Mouse (Mus musculus): ENCODE data around the gene Arl2.

The Arl2 gene

GRCm38 (mm10) chr19:6126789-6127580, 14.4 kb downstream of the Arl2 start:
- in situ Hi-C loops (cut with MboI, MseI): loop anchor here (5.0 kb wide), 1 partner anchor 165 kb away; the partner anchor contains the start of gene Pola2

DNA sequence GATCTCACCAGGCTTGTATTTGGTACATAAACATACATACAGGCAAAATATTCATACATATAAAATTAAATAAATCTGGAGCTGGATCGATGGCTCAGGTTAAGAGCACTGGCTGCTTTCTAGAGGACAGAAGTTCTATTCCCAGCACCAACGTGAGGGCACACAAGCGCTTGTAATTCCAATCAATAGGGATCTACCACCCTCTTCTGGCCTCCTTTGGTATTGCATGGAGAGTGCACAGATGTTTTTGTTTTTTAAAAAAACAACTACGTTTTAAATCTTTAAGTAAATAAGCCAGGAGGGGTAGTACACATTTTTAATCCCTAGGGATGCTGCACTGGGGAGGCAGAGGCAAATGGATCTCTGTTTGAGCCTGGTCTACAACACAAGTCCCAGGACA, 15.1 kb downstream of the Arl2 start:
- in situ Hi-C loops (cut with MboI, MseI): loop anchor here (5.0 kb wide), 1 partner anchor 164 kb away; the partner anchor contains the start of gene Pola2

DNA sequence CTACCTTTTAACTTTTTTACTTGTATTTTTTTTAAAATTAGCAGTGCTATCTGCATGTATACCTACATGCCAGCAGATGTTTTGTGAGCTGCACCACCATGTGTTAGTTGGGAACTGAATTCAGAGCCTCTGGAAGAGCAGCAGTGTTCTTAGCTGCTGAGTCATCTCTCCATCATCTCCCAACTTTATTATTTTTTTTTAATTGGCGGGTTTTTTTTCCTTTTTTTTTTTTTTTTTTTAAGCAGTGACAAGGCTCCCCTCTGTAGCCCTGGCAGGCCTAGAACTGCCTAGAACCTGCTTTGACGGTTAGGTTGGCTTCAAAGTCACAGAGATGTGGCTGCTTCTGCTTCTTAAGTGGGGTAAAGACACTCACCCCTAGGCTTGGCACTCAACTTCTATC, 16.4 kb downstream of the Arl2 start:
- in situ Hi-C loops (cut with MboI, MseI): loop anchor here (5.0 kb wide), 1 partner anchor 163 kb away; the partner anchor contains the start of gene Pola2

GRCm38 (mm10) chr19:6123330-6123729, 18.0 kb downstream of the Arl2 start:
- in situ Hi-C loops (cut with MboI, MseI): no loop called here

GRCm38 (mm10) chr19:6121761-6122160, 19.6 kb downstream of the Arl2 start:
- in situ Hi-C loops (cut with MboI, MseI): no loop called here

DNA sequence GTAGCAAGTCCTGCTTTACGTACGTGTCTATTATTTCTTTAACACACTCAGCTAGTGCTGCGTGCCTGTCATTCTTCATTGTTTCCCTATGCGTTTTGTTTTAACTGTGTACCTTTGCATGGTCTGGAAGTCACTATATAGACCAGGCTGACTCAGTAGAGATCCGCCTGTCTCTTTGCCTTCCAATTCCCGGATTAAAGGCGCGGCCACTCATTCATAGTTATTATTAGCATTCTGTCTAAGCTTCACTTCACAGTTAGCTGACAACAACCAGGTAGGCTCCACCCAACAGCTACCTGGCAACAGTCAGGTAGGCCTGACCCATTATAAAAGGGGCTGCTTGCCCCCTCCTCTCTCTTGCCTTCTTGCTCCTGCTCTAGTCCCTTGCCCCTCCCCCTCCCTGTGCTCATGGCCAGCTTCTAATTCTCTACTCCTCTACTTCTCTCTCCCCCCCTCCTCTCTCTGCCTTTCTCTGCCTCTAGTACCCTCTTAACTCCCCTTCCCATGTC, 22.6 kb downstream of the Arl2 start:
- in situ Hi-C loops (cut with MboI, MseI): loop anchor here (5.0 to 10.0 kb wide), 3 partner anchors 36 to 344 kb away; partner anchors contain the start of genes Cdca5, Gm28374, Scyl1 and Tm7sf2

DNA sequence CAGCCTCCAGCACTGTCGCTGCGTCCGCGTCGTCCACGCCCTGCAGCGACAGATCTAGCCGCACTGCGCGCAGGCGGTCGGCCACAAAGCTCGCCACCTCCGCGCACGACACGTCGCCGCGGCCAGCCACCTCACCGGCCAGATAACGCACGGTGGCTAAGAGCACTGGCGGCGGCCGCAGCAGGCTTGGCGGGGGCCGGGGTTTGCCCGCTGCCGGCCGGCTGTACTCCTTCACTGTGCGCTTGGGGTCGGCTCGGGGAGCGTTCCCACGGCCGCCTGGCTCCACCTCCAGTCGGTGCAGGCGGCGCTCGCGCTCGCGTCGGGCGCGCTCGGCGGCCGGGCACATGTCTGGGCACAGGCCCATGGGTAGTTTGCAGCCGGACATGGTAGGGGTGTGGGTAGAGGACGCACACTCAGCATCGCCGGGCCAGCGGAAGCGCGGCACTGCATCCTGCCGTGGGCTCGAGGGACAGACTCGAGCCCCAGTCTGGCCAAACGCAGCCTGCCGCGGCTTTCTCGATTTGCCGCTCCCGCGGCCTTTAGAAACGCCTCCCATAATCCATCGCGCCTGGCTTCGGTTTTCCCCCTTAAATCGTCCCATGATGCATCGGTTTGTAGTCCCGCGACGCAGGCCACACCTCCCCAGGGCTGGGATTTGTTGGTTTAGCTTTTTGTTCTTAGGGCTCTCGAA, 23.2 kb downstream of the Arl2 start, which contains the start of gene Sac3d1:
Gene Sac3d1 (minus strand): TSS at position 665 of the 691 bp plus-strand sequence.
- in situ Hi-C loops (cut with MboI, MseI): loop anchor here (5.0 to 10.0 kb wide), 3 partner anchors 36 to 343 kb away; partner anchors contain the start of genes Cdca5, Gm28374, Scyl1 and Tm7sf2

- in situ Hi-C loops (cut with MboI, MseI): loop anchor here (5.0 to 10.0 kb wide), 3 partner anchors 35 to 343 kb away; partner anchors contain the start of genes Cdca5, Gm28374, Scyl1 and Tm7sf2
Observed at GRCm38 (mm10) chr19:6117346-6117985, 23.9 kb downstream of the Arl2 start.

DNA sequence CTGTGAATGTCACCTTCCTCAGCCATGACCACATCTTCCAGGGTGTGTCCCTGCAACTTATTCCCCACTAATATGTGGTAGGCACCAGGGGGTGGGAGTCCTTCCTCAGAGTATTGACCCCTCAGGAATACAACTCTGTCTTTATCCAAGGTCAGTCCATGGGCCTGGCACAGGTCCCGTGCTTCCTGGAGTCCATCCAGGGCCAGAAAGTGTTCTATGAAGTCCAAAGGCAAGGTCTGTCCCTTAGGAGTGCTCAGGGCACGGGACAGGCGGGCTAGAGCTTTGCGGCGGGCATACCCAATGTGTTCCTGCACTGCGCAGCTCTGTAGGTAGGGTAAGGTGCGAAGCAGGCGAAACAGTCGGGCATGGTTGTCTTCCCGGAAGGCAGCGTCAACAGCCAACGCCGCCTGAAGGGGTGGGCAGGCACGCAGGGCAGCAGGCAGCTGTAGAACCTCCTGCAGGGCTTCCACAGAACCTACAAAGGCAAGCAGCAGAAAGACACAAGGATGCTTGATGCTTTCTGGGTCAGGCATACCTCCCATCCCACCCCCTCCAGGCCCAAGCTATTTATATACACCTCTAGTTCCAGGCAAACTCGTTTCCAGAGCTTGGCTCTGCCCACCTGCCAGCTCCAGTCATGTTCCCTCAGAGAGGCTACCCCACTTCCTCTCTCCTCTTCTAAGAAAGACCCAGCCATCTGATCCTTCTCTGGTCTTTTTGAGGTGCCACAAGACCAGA, 25.1 kb downstream of the Arl2 start:
- in situ Hi-C loops (cut with MboI, MseI): loop anchor here (5.0 to 10.0 kb wide), 3 partner anchors 34 to 341 kb away; partner anchors contain the start of genes Cdca5, Gm28374, Scyl1 and Tm7sf2

DNA sequence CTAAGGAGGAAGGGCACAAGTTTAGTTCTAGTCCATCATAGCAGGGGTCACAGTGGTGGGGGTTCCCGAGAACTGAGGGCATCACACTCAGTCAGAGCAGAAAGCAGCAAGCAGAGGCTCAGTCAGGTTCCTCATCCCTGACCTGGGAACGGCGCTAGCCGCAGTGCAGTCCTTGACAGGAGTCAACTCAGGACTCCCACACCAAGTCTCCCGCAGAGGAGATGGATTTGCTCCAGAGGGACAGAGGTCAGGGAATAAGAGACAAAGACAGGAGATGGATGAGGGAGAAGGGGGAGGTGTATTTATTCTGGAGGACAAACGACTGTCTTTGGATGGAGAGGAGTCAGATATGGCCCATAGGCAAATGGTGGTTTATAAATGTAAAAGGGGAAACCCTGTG, 28.2 kb downstream of the Arl2 start:
- in situ Hi-C loops (cut with MboI, MseI): loop anchor here (5.0 to 10.0 kb wide), 3 partner anchors 48 to 338 kb away; partner anchors contain the start of genes Scyl1, Tm7sf2 and Znhit2

DNA sequence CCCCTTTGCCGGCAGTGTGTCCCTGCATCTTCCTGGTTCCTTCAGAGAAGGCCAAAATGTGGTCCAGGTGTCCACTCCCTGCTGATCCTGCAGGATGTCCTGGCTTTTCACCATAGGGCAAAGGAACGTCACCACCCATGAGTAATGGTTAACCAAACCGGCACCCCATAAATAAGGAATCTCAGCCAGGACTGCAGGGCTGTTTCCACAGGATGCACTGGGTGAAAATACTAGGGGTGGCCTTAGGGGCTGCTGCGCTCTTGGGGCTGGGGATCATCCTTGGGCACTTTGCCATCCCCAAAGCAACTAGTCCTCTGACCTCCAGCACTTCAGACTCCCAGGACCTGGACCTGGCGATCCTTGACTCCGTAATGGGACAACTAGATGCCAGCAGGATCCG, 35.8 kb downstream of the Arl2 start, which contains the start of gene Naaladl1:
Gene Naaladl1 (plus strand): TSS at position 197 of the 400 bp plus-strand sequence.
- in situ Hi-C loops (cut with MboI, MseI): no loop called here

- in situ Hi-C loops (cut with MboI, MseI): no loop called here
Observed at GRCm38 (mm10) chr19:6104476-6104875, 36.9 kb downstream of the Arl2 start.

DNA sequence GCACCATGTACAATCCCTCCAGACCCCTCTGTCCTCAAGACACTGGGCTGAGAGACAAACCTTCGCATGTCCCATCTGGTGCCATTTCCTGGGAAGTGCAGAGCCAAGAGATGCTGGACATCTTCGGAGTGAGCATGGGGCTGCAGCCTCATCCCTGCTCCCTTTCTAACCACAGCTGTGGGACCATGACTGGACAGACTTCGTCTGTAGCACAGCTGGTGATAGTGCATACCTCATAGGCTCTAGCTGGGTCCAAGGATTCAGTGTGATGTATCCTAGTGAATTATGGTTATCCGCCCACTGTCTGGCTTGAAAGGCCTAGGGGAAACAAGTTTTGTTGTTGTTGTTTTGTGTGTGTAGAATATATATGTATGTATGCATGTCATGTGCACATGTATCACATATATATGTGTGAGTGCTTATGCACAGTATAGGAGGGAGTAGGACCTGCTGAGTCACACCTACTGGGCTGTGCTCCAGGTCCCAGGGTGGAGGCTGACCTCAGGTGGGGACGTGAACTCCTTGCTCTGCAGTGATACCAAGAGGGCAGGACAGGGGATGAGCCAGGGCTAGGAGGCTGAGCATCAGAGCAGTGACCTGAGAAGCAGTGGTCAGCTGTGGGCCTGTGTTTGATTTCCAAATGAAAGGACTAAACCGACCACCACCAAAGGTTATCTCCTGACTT, 39.0 kb downstream of the Arl2 start:
- in situ Hi-C loops (cut with MboI, MseI): no loop called here

DNA sequence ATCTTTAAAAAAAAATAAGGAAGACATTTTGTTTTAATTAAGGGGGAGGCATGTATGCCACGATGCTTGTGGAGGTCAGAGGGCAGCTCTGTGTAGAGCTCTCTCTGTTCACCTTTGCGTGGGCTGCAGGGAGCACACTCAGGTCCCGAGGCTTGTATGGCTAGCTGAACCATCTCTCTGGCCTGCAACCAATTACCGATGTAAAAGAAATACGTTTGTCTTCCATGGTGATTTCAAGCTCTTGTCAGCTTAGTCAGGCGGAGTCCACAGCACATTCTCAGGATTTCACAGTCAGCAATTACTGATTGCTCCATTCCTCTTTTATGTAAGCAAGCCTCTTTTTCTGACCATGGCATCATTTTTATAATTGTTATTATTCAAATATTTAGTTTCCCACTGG, 40.2 kb downstream of the Arl2 start:
- in situ Hi-C loops (cut with MboI, MseI): no loop called here

DNA sequence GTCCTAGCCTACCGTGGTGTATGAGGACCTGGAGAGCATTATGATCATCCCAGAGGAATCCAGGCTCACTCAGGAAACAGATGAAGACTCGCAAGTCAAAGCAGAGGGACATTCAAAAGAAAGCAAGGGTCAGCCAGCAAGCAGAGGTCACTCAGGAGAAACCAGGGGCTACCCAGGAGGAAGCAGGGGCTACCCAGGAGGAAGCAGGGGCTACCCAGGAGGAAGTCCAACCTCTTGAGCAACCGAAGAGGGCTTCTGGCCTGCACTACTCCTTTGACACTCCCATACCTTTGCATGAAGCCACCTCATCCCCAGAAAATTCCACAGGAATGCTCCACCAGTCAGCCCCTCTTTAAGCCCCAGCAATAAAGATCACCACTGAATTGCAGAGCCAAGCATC, 43.5 kb downstream of the Arl2 start:
- in situ Hi-C loops (cut with MboI, MseI): no loop called here

DNA sequence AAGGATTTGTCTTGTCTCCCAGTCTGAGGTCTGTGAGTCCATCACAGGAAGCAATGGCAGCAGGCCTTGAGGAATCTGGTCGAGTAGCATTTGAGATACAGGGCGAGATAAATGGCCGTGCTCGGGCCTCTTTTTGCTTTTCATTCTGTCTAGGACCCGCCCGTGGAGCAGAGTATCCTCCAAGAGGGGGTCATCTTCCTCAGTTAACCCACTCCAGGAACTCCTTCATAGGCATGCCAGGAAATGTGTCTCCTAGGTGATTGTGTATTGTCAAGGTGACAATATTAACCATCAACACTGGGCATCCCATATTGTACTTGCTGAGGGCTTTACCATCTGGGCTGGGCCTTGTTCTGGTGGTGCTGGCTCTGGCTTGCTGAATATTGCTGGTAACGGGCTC, 47.2 kb downstream of the Arl2 start, which contains the start of gene AC131692.1:
Gene AC131692.1 (plus strand): TSS at position 301 of the 400 bp plus-strand sequence.
- in situ Hi-C loops (cut with MboI, MseI): no loop called here

DNA sequence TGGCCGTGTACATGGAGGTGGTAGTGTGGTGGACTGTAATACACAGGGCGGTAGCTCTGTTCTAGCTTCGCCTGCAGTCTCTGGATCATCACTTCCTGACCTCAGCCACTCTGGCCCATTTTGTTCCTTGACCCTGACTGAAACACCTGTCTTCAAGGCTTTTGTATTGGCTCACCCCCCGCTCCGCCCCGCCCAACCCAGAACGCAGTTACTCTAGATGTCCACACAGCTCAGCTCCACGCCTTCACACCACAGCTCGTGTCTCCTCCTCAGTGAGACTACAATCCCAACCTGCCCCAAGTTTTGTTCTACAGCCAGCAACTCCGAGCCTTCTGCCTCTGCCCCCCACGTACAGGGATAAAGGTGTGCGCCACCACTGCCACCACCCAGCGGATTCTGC, 52.5 kb downstream of the Arl2 start:
- in situ Hi-C loops (cut with MboI, MseI): no loop called here

GRCm38 (mm10) chr19:6085417-6085879, 55.9 kb downstream of the Arl2 start:
- in situ Hi-C loops (cut with MboI, MseI): no loop called here

- in situ Hi-C loops (cut with MboI, MseI): loop anchor here (5.0 kb wide), 2 partner anchors 33 to 37 kb away; partner anchors contain the start of genes Sac3d1 and Syvn1
Observed at GRCm38 (mm10) chr19:6084478-6085248, 56.7 kb downstream of the Arl2 start, which contains the start of the genes Zfpl1 and Cdca5. Gene Zfpl1 (minus strand): TSS chr19:6084956. Gene Cdca5 (plus strand): TSS chr19:6084983.
